Mouse (Mus musculus) olfactory bulb, adult 2 months (tissue): ENCODE results near the gene Tesk1. TPM values are rescaled to one million over a fixed set of nuclear protein-coding genes. Genes with fewer than 3 reads are reported as not detected.

Source experiments
- H3K27ac ChIP-seq: fragments of 200-500 bp; 2 replicates; pipeline ENCODE4 v1.5.1; 2012; ENCODE audit warnings: low read depth, low read length; ENCODE audit not compliant: insufficient read depth
- H3K4me1 ChIP-seq: fragments of 200-500 bp; 2 replicates; pipeline ENCODE4 v1.6.1; 2012; ENCODE audit warnings: low read length; ENCODE audit not compliant: control insufficient read depth, insufficient read depth
- H3K4me3 ChIP-seq: fragments of 200-500 bp; 2 replicates; pipeline ENCODE4 v1.5.1; 2012; ENCODE audit warnings: mild to moderate bottlenecking, low read depth, low read length, moderate library complexity; ENCODE audit not compliant: insufficient read depth
- CTCF ChIP-seq: fragments of 200-500 bp; IDR thresholded peaks from 2 replicates; pipeline ENCODE4 v1.5.1; 2012; ENCODE audit warnings: low read depth, mild to moderate bottlenecking, low read length, moderate library complexity; ENCODE audit not compliant: insufficient read depth
- POLR2A ChIP-seq: fragments of 200-500 bp; IDR thresholded peaks from 2 replicates; pipeline ENCODE4 v1.6.1; 2012; ENCODE audit warnings: mild to moderate bottlenecking, low read depth, low read length, moderate library complexity; ENCODE audit not compliant: insufficient read depth
- WGBS: fragments of 180-500 bp; shearing (Covaris S2); methylation state at CpG from one replicate; pipeline ENCODE4 v1.1.7; 2018; 5-methylcytosine and 5-hydroxymethylcytosine counted together
- polyA plus RNA-seq: library from polyadenylated mRNA; stranded (reverse); fragments of >200 nt; gene quantifications from 2 replicates; pipeline ENCODE4 v1.2.4, GENCODE M21; 2012; ENCODE audit warnings: low replicate concordance; ENCODE audit not compliant: missing spikeins, insufficient read depth, insufficient read length

The Tesk1 gene
- polyA plus RNA-seq, 1 experiment, result not detected

GRCm38 (mm10) chr4:43442456-43443361, 970 bp downstream of the Tesk1 start:
- no peak for TF ChIP-seq CTCF
- no peak; the same call in 1 of the 2 replicates for TF ChIP-seq POLR2A
- WGBS, result 3% methylated on average over 86 of the region's 88 CpGs
- H3K4me1 ChIP-seq, result peaks cover 22% of the 10 kb centered on the region

GRCm38 (mm10) chr4:43443511-43443910, 1.8 kb downstream of the Tesk1 start:
- Histone ChIP-seq H3K27ac (no peak overlapping the region), H3K4me3 (peak overlapping the region; percentile 79), H3K4me1 (peaks cover 22% of the 10 kb centered on the region)
- peak; percentile 25; the same call in 1 of the 2 replicates for TF ChIP-seq POLR2A
- TF ChIP-seq CTCF, result no peak
- WGBS, result under 1% methylated on average over 28 of the region's 28 CpGs

More at GRCm38 (mm10) chr4:43442456-43443361, 970 bp downstream of the Tesk1 start:
- H3K27ac ChIP-seq, result peak overlapping the region; percentile 96
- H3K4me3 ChIP-seq, result peak overlapping the region; percentile 79

- no peak overlapping the region for H3K27ac ChIP-seq
- H3K4me1 ChIP-seq, result peaks cover 24% of the 10 kb centered on the region
- 41% methylated on average over 13 of the region's 13 CpGs for WGBS
- H3K4me3 ChIP-seq, result no peak overlapping the region
- TF ChIP-seq POLR2A, result no peak
- no peak for TF ChIP-seq CTCF
Measured at GRCm38 (mm10) chr4:43447251-43447650, 5.5 kb downstream of the Tesk1 start.

- Histone ChIP-seq H3K4me3 (no peak overlapping the region), H3K4me1 (peaks cover 33% of the 10 kb centered on the region), H3K27ac (no peak overlapping the region)
- TF ChIP-seq POLR2A (no peak), CTCF (no peak)
- 85% methylated on average over 3 of the region's 3 CpGs for WGBS
Measured at GRCm38 (mm10) chr4:43448554-43448953, 6.8 kb downstream of the Tesk1 start.

GRCm38 (mm10) chr4:43452315-43452714, 10.6 kb downstream of the Tesk1 start:
- 51% methylated on average over 11 of the region's 11 CpGs for WGBS

GRCm38 (mm10) chr4:43453413-43453812, 11.7 kb downstream of the Tesk1 start:
- Histone ChIP-seq H3K4me3 (peak overlapping the region; percentile 24; the same call in 1 of the 2 replicates), H3K4me1 (peaks cover 25% of the 10 kb centered on the region), H3K27ac (no peak overlapping the region)
- TF ChIP-seq POLR2A (no peak), CTCF (no peak)
- WGBS, result 3% methylated on average over 18 of the region's 18 CpGs

More at GRCm38 (mm10) chr4:43452315-43452714, 10.6 kb downstream of the Tesk1 start:
- TF ChIP-seq POLR2A (no peak), CTCF (no peak)
- Histone ChIP-seq H3K4me3 (no peak overlapping the region), H3K4me1 (peaks cover 26% of the 10 kb centered on the region), H3K27ac (no peak overlapping the region)

- 47% methylated on average over 20 of the region's 20 CpGs for WGBS
- peaks cover 25% of the 10 kb centered on the region for H3K4me1 ChIP-seq
Measured at GRCm38 (mm10) chr4:43454041-43454836, 12.5 kb downstream of the Tesk1 start, which contains the start of gene Cd72. TSS of gene Cd72 (minus strand) at chr4:43454628.

GRCm38 (mm10) chr4:43456470-43456869, 14.7 kb downstream of the Tesk1 start:
- no peak for TF ChIP-seq POLR2A
- TF ChIP-seq CTCF, result no peak
- 55% methylated on average over 4 of the region's 4 CpGs for WGBS

More at GRCm38 (mm10) chr4:43454041-43454836, 12.5 kb downstream of the Tesk1 start, which contains the start of gene Cd72:
- Histone ChIP-seq H3K4me3 (peak within 1 kb of the TSS; percentile 24; the same call in 1 of the 2 replicates), H3K27ac (no peak within 1 kb of the TSS)
- TF ChIP-seq CTCF (no peak), POLR2A (no peak)

More at GRCm38 (mm10) chr4:43456470-43456869, 14.7 kb downstream of the Tesk1 start:
- peaks cover 25% of the 10 kb centered on the region for H3K4me1 ChIP-seq
- H3K27ac ChIP-seq, result no peak overlapping the region
- H3K4me3 ChIP-seq, result no peak overlapping the region
